Mouse (Mus musculus) erythroid progenitor cell, adult 5-6 weeks (primary cell): Measurements from ENCODE around the gene Stard8. TPM values are rescaled to one million over a fixed set of nuclear protein-coding genes. Genes with fewer than 3 reads are reported as not detected.
"Not testable (repeated sequence)": the region's sequence is repeated elsewhere in the genome, so short reads cannot be mapped to it uniquely, and the experiment has no call there.

Experiments used
- ATAC-seq: replicated peaks from 2 replicates; pipeline ENCODE4 v1.8.0; 2016; ENCODE audit warnings: moderate number of reproducible peaks, mild to moderate bottlenecking, moderate TSS enrichment, inconsistent platforms; ENCODE audit not compliant: poor library complexity, low FRiP score, severe bottlenecking
- total RNA-seq, 2 experiments: library from RNA; stranded (forward) in 1 of 2; stranded (reverse) in 1 of 2; fragments of 150-400 nt in 1 of 2; fragments of 186-747, 209-891 nt in 1 of 2; gene quantifications; 2 replicates each; pipeline versions ENCODE4 v1.2.3 to v1.2.4; 2015 to 2017; ENCODE audit warnings: low replicate concordance in 2 of 2

Gene Stard8
- 1.7 and 3.6 TPM in 2 replicates for total RNA-seq (2015; ENCODE audit: low replicate concordance)
- 2.7 and 4.2 TPM in 2 replicates for total RNA-seq (2017; ENCODE audit: low replicate concordance)

DNA sequence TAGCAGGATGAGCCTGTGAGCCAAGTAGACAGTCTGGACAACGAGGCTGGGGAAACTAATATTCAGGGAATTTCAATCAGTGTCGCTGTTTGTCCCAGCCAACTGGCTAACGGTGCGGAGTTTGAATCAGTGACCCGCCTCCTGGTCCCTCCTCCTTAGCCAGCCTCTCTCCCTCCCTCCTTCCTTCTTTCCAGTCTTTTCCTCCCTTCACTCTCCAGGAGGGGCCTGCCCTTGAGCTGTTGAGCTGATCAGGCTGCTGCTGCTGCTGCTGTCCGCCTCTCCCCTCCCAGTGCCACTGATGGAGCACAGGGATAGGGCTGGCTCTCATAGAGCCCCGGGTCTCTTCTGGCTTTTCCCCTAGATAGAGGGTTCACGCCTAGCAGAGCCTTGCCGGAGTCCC is at the start of gene Stard8:
TSS of gene Stard8 (plus strand) at position 203 of the 400 bp plus-strand sequence.
- no peak for ATAC-seq

DNA sequence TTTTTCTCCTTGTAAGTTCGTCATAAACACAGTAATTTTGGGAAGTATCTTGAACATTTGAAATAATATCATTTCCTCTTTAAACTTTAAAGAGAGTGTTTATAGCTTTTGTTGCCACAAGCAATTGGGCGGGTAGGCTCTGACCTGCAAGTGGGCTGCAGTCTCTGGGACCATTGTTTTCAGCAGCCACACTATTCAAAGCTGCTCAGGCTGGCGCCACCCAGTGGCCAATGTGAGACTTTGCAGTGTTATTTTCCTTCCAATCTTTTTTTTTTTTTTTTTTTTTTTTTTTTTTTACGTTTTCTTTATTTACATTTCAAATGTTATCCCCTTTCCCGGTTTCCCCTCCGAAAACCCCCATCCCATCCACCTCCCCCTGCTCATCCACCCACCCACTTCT is 49.1 kb upstream of the Stard8 start:
- no peak for ATAC-seq

DNA sequence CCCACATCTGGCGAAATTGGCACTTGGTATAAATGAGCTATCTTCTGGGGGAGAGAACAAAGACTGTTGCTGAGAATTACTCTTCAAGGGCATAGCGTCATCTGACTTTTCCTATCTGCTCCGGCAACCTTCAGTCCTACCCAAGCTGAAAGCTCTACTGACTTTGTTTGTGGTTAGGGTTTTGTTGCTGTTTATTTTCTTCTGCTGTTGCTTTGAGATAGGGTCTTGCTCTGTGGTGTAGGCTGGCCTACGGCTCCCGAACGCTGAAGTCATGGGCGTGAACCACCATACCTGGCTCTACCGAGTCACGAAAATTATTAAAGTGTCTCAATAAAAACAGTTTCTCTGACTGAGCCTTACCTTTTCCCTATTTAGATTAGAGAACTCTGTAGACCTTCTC is 44.8 kb upstream of the Stard8 start:
- ATAC-seq = peak; percentile 70

DNA sequence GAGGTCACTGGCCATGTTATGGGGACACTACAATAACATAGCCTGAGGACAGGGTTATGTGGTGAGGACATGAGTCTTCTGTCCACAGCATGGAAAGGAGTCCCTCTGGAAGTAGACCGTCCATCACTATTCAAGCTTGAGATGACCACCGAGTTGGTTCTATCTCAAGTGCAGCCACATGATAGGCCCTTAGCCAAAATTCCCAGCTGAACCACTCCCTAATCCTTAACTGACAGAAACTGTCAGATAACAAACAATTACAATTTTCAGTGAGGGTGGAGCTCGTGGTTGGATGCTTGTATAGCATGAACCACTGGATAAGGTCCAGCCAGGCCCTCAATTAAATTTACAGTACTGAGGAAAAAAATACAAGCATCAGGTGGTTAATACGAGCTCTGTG is 44.0 kb upstream of the Stard8 start:
- ATAC-seq = peak; percentile 15

DNA sequence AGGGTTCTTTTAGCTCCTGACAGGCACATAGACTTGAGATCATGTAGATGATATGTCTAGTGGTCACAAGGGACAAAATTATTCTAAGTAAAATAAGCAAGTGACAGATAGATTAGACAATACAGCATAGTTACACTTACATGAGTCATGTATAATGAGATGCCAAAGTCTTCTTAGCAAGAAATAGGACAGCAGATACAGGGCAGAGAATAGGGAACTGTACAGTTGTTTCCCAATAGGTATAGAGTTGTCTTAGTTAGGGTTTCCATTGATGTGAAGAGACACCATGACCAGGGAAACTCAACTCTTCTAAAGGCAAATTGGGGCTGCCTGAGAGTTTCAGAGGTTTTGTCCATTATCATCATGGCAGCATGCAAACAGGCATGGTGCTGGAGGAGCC is 39.3 kb upstream of the Stard8 start:
- no peak for ATAC-seq

DNA sequence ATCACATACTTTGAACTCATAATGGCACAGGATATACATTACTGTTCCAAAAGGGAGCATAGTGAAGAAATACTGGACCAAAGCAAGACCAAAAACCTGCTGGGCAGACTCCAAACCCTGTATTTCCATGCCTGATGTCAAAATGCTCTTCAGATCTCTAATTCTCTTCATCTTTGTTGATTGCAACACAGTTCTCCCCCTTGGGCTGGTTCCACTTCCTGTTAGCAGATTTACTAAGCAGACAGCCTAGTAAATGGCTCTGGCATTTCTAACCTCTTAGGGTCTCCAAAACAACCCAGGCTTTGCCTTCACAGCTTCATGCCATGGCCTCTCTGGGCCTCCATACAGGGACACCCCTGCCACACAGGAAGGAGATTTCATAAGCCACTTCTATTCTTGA is 38.5 kb upstream of the Stard8 start:
- ATAC-seq = no peak

DNA sequence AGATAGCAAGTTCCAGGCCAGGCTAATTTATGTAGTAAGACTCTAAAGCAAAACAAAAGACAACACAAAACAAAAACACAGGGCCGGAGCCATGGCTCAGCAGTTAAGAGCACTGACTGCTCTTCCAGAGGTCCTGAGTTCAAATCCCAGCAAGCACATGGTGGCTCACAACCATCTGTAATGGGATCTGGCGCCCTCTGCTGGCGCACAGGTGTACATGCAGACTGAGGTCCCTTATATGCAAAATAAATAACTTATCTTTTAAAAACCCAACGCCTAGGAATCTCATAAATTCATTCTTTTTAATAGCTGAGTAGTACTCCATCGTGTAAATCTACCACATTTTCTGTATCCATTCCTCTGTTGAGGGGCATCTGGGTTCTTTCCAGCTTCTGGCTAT is 16.4 kb upstream of the Stard8 start:
- ATAC-seq = not testable (repeated sequence)

DNA sequence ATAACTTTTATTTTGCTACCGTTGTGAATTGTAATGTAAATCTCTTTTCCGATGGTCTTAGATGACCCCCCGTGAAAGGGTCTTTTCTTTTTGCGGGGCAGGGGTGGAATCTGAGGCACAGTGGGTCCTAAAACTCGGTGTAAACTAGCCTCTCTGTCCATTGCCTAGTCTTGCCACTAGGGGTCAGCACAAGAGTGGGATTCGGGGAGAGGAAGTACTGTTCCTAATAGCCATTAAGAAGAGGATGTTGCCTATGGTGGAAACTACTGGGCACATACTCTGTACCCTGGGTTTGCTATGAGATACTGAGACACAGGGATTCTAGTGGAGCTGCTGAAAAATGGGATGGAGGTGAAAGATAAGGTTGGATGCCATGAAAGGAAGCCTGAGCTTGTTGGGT is 13.5 kb upstream of the Stard8 start:
- ATAC-seq = no peak

DNA sequence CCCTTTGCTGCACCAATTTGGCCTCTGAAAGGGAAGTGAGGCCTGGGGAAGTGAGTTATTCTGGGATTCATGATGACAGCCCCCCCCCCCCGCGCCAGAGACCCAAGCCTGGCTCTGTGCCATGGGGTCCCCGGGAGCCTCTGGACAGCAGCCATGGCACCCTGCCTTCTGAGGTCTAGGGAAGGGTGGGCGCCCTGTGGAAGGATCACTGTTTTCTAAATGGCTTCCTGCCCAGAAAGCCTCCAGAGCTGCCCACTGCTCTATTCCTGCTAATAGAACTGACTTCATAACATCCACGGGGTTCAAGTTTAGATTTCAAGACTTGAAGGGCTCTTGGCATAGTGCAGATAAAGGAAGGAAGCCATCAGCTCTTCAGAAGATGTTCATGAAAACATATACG is 983 bp upstream of the Stard8 start:
- no peak for ATAC-seq

DNA sequence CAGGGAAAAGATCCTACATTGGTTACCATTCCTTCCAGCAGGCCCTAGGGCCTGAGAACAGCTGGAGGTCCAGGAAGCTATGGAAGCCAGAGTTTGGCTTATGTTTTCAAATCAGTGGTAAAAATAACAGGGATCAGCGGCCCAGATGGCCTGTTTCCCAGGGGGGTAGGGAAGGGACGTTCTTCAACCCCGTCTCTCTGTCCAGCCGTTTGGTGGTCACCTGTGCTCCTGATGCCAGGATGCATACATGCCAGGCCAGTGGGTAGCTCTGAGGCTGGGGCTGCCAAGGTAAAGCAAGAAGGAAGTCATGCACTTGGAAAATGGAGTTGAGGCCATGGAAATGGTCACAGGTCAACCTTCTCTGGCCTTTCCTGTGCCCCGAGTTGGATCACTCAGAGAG is 7.5 kb downstream of the Stard8 start:
- no peak for ATAC-seq

DNA sequence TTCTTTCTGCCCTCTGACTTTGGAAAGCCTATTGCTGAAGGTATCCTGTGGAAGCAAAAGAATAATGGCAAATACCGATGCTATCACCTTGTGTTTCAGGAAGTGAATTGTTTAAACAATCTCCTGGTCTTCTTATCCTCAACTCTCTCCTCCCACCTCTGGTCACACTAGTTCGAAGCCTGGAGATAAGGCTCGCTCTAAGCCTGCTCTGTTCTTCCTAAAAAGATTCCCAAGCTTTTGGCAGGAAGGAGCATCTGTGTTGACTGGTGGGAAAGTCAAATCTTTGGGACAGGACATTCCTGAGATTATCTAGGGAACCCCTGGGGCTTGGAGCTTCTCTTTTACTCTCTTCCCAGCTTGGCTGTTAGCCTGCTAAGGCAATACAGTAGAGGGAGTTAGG is 8.2 kb downstream of the Stard8 start:
- ATAC-seq = no peak

DNA sequence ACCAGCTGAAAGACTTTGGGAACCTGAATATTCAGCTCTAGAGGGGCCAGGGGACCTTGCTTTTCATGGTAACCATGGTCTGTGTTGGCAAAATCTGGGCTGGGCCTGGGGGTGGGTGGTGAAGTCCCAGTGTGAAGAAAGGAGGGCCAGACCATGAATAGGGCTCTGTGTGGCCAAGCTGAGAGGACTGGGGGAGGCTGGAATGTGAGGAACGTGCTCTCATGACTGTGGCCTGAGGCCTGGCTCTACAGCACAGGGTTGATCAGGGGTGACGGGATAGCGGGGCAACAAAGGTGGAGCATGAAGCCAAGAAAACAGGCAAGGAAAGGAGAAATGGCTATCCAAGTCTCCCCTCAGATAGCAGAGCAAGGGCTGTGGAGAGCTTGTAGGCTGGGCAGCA is 9.4 kb downstream of the Stard8 start:
- no peak for ATAC-seq

DNA sequence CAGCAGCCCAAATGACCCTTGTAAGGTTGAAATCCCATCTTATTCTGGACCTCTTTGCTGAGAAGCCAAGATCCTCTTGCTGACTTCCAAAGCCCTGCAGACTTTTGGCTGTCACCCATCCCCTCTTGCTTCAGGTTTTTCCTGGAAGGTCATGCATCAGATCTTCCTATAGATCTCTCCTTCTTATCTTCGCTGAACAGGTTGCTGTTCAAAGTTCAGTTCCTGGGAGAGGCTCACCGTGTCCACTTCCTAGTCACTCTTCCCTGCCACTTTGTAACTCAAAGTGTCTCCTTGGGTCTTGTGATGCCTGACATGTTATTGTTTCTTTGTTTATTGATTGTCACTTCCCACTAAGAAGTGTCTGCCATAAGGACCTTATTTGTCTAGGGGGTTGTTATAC is 12.7 kb downstream of the Stard8 start:
- no peak for ATAC-seq

DNA sequence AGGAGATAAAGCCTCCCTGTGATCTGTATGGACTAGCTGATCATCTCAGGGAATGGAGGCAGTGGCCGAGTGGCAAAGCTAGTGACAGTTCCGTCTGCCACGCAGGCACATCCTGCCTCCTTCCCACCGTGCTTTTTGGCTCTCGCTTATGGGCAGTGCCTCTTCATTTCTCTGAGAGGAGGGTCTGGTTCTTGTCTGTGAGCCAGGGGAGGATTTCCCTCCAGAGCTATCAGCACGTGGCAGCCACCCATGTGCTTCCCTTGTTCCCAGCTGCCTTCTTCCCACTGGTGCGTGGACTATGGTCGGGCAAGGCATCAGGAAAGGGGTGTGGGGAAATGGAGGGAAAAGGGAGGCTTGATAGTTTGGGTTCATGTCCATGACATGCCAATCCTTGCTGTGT is 13.9 kb downstream of the Stard8 start:
- ATAC-seq = no peak

DNA sequence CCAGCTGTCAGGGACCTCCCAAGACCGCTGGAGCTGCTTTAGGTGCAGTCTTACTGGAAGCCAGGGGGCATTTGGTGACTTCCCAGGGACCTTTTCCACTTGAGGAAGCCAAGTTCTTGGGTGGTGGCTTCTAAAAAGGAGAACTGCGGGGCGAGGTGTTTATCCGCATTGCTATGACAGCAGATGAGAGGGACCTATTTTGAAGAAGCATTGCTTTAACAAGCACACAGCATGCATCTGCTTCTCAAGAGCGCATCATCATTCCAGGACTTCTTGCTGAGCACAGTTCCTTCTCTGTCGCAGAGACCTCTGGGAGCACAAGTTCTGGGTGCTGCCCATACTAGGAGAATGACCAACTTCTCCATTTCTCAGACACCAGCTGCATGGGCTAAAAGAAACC is 14.8 kb downstream of the Stard8 start:
- no peak for ATAC-seq

DNA sequence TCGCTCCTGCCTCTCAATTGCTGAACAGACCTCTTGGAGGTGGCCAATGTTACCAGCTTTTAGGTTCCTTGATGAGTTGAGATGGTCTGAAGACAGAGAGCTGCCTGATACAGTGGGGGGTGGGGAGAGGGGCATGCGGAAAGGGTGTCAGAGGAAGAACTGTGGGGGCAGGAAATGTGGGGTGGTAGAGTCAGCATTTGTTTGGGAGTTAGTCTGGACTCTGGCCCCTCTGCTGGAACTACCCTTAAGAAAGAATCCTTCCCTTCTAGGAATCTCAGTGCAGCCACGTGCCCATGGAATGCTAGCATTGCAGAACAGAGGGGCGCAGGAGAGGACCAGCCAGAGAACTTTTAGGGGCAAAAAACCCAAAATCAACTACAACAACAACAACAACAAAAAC is 16.3 kb downstream of the Stard8 start:
- no peak for ATAC-seq

DNA sequence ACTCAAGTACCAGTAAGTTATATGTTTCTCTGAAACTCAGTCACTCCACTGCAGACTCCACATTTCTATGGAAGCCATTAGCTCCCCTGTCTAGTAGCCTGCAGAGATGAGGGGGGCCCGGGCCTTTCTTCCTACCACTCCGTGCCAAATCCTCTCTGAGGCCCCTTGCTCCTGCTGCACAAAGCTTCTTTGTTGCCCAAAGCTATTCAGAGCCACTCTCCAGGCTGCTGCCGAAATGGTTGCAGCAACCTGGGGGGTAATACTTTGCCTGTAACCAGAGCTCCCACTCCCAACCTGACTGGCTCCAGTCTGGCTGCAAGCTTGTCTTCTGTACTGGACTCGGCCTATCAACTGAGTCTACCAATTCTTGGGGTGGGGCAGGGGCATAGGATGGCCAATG is 17.2 kb downstream of the Stard8 start:
- no peak for ATAC-seq

DNA sequence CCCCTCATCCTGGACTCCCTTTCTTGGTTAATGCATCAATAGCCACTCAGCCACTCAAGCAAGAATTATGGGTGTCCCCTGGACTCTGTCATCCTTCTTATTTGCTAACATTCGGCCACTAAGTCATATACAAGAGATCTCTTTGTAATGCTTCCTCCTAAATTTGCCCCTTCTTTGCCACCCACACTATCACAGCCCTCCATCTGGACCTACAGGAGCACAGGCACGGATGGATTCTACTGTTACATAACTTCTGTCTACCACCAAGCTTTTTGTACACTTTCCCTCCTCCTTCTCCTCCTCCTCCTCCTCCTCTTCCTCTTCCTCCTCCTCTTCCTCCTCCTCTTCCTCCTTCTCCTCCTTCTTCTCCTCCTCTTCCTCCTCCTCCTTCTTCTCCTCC is 18.5 kb downstream of the Stard8 start:
- ATAC-seq = no peak

DNA sequence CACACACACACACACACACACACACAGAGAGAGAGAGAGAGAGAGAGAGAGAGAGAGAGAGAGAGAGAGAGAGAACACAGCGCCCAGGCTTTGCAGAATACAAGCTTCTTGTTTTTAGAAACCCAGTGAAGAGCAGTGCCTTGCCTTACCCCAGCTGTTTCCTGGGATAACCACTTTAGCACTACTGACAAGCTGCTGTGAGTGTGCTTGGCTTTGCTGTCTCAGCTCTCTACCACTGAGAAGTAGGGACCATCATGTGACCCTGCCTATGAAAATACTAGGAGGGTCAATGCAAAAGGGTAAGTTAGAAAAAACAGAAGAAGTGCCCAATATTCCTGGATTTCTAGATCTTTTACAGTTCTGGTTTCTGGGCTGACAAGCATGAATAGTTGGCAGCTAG is 20.9 kb downstream of the Stard8 start:
- no peak for ATAC-seq

DNA sequence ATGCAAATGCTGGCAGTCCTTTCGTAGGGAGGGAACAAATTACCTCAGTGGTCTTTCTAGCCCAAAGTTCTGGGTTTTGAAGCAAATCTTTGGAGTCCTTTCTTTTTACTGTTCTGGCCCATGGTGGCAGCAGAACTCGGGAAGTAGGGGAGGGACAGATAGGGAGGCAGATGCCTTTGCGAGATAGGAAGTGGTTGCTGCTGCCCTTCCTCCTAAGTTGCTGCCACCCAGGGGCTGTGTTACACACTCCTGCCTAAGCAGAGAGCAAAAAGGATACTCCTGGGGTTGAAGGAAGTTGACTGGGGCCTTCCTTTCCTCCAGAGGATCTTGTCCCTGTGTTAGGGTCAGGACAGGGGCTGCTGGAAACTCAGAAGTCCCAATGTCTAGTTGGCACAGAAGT is 32.4 kb downstream of the Stard8 start:
- ATAC-seq = no peak

DNA sequence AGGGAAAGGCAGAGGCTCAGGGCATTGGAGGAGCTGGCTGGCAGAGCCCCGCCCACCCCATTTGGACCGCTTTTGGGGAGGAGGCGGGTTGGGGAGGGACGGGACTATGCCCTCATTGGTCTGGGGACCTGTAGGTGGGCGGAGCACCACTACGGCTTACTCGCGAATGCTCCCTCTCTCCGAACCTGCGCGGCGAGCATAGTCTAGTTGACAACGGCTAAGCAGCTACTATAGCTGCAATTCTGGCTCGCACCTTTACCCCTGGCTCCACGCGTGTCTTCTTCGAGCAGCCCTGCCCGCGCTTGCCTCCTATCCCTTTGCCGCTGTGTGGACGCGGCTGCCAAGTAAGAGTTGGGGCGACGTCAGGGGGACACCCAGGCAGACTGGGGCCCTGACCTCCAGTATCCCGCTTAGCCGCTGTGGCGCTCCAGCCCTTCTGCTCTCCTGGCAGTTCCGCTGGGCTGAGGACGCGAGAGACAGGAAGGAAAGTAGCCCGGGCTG is 39.5 kb downstream of the Stard8 start:
- no peak for ATAC-seq

DNA sequence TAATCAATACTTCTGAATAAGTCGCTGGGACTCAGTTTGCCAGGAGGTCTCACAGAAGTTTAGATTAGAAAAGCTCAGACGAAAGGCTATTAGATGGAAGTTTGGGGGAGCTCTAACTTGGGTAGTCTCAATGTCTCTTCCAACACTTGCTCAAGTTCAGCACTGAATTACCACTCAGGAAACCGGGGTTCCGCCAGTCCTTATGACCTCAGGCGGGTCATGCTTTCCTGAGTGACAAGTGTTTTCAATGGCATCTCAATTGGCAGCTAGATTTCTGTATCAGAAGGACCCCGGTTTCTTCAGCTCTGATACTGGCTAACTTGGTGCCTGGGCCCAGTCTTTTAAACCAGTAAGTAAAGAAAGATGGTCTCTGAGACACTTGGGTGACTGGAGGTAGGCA is 40.2 kb downstream of the Stard8 start:
- ATAC-seq = no peak

DNA sequence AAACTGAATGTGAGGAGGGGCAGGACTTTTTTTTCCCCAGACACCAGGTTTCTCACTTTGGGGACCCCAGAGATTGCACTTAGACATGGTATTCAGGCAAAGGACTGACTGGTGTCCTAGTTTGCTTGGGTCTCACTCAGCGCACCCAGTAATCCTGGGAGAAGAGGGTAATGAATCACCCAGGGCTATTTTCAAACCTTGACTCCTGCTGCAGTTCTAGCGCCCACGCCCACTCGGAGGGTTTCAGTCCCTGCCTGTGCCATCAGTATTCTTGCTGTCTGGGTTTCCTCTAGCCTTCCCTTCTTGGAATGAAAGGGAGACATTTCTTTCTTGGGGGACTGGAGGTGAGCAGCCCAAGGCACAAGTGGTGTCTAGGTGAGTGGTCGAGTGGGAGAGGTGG is 40.7 kb downstream of the Stard8 start:
- ATAC-seq = no peak
